Mouse (Mus musculus): ENCODE data around the gene Kat7. TPM values are rescaled to one million over a fixed set of nuclear protein-coding genes. Genes with fewer than 3 reads are reported as not detected.

The Kat7 gene
- 10 to 100 TPM; 85.0 to 89.5 TPM for polyA plus RNA-seq (2017; shearing (Covaris generic))

DNA sequence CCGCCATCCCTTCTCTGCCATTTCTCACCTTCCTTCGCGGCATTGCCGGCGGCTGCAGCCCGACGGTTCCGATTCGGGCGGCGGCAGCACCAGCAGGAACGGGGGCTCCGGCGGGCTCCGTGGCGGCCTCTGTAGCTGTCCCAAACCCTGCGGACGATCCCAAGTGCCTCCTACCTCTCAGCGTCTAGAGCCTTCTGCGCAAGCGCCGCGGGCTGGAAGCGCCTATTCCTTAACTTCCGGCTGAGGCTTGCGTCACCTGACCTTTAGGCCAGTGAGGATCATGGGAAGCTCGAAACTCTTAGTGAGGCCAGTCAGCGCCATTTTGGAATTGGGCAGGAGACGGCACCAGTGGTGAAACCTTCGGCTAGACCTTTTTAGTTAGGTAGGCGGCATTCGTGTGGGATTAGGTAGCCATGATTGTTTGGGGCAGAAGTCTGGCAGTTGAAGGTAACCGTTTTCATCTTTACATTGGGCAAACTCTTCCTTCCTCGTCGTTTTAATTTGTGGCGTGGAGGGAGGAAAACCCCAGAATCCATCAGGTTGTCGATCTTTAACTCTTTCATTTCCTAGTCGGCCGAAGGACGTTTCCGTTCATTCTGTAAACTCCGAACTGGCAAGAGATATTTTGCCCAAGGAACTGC, at the start of gene Kat7:
Gene Kat7 (minus strand): TSS at position 240 of the 641 bp plus-strand sequence.

DNA sequence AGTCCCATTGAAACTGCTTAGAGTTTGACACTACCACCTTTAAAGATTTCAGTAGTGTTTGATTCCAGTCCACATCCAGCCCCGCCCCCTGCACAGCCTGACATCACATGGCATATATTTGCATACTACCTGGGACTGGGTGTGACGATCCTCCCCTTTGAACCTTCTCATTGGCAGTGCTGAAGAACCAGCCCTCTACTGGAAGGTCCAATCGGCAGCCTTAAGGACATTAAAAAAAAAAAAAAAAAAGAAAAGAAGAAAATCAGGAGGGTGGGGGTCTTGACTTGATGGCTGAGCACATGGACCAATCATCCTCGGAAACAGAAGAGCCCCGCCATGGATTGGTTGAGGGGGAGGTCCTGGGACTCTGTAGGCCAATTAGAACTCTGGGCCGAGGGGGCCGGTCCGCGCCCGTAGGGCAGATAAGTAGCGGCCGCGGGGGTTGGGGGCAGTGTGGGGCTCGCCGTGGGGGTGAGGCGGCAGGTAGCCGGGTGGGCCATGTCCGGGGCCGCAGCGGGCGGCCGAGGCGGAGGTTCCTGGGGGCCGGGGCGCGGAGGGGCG, 26.6 kb upstream of the Kat7 start, which contains the start of gene Fam117a:
Gene Fam117a (plus strand): TSS at position 451 of the 561 bp plus-strand sequence.

DNA sequence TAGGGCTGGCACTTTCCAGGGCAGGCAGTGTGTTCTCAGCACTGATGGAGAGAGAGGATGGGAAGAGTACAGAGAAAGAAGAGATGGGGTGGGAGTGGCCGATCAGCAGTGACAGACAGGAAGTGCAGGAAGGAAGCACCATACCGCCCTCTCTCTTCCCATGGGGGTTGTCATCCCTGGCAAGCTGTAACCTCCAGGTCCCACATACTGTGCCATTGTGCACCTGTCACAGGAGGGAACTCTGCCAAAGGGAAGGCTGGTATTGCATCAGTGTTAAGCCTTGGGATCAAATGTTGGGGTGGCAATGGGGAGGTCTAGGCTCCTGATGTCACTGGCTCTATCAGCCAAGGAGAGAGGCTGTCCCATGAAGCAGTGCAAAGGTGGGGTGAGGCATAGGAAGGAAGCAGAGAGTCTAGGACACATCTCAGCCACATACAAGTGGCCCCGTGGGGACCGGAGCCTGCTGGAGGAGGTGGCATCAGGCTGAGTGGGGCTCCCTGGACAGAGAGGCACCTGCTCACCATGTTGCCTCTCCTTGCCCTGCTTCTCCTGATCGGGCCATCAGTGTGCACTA, 48.8 kb downstream of the Kat7 start, which contains the start of gene Tac4:
Gene Tac4 (plus strand): TSS at position 352 of the 574 bp plus-strand sequence.

Other genes starting within 250 kb of the Kat7 start
- gene Itga3, start 233.4 kb downstream of the Kat7 start, polyA plus RNA-seq (2017; shearing (Covaris generic)), result 1 to 10 TPM; 1.4 to 2.1 TPM
- under 1 TPM in 1 of 2 experiments, not detected in 1; 0.06 TPM for gene Dlx3, start 190.1 kb downstream of the Kat7 start, polyA plus RNA-seq (2017; shearing (Covaris generic))
- under 1 TPM in 1 of 2 experiments, not detected in 1; 0.55 TPM for gene Dlx4, start 164.0 kb downstream of the Kat7 start, polyA plus RNA-seq (2017; shearing (Covaris generic))
- gene Tac4, start 48.7 kb downstream of the Kat7 start, polyA plus RNA-seq (2017; shearing (Covaris generic)), result under 1 TPM in 1 of 2 experiments, not detected in 1; 0.32 TPM
- gene Fam117a, start 26.8 kb upstream of the Kat7 start, polyA plus RNA-seq (2017; shearing (Covaris generic)), result 10 to 100 TPM; 34.7 to 44.1 TPM
- 10 to 100 TPM; 88.8 to 95.5 TPM for gene Slc35b1, start 74.4 kb upstream of the Kat7 start, polyA plus RNA-seq (2017; shearing (Covaris generic))
- 100 to 1,000 TPM; 135 to 154 TPM for gene Spop, start 103.8 kb upstream of the Kat7 start, polyA plus RNA-seq (2017; shearing (Covaris generic))
- not detected for gene Nxph3, start 204.3 kb upstream of the Kat7 start, polyA plus RNA-seq (2017; shearing (Covaris generic))